Mouse (Mus musculus) cerebellum, adult 9-10 months (tissue): ENCODE results near the gene Pakap.

Experiments used
- DNase-seq: peaks from one replicate; pipeline ENCODE4 v3.0.0; 2022

The Pakap gene

DNA sequence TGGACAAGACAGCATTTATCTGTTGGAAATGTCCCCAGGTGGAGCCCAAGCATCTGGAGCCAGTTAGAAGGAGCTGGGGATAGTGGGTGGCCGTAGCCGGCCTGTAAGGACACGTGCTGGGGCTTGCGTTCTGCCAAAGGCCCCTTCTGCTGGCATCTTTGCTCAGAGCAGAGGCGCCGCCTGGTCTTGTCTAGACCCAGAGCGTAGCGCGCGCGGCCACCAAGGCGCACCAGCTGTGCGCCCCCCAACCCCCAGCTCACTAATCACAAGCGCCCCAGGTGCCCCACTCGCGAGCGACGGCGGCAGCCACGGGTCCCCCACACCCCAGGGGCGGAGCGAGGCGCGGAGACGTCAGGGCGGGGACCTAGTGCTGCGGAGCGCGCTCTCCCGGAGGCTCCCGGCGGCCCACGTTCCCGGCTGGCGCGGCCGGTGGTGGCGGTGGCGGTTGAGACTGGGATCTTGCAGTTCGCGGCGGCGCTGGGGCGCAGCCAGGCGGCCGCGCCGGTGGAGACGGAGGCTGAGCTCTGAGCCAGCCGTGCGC, at the start of gene Pakap:
Gene Pakap, plus strand, starts transcription at position 514 of the 541 bp plus-strand sequence.
- peak; percentile 28 for DNase-seq

DNA sequence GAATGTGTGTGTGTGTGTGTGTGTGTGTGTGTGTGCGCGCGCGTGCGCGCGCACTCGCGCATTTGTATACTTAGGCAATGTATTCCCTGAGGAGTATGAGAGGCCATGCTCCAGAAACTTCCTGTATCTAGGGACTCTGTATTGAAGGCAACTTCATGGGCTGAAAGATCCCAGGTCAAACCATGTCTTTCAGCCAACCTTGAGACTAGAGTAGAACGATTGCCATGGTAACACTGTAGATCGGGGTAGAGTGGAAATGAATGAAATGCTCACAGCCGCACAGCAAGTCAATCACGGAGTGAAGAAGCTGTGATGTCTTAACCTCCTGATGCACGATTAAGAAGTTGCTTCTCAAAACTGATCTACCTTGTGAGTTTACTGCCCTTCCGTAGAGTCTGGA, 44.5 kb upstream of the Pakap start:
- no peak for DNase-seq

DNA sequence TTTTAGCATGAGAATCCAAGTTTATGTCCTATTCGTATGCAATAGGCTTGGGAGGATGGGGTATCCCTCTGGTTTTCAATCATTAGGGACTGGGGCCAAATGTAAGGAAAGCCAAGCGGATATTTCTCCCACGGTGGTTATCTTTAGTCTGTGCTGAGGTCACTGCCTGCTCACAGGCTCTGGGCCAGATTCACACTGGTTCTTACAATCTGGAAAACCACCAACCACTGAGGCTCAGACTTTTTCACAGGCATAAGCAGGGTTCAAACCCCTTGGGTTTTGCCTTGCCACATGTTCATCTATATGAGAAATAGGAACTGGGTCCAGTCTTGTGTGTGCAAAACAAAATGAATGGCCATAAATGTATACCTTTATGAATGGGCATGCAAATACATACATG, 43.5 kb upstream of the Pakap start:
- DNase-seq: no peak

GRCm38 (mm10) chr4:57525221-57526011, 42.6 kb upstream of the Pakap start:
- no peak for DNase-seq

- no peak for DNase-seq
Observed at GRCm38 (mm10) chr4:57528296-57528695, 39.7 kb upstream of the Pakap start.

DNA sequence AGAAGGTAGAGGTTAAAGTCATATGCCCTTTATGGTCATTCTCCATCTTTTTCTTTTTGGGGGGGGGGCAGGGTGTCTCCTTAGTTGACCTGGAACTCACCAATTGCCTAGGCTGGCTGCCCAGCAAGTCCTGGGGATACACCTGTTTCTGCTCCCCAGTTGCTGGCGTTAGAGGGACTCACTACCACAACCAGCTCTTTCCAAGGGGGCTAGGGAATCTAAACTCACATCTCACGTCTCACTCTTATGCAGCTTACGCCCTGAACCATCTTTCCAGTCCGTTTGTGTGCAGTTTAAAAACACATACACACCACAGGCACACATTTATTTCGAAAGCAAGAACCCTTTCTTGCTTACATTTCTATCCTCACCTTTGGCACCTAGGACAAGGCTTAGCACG, 34.3 kb upstream of the Pakap start:
- DNase-seq: no peak

GRCm38 (mm10) chr4:57534232-57534631, 33.7 kb upstream of the Pakap start:
- no peak for DNase-seq

- no peak for DNase-seq
Observed at GRCm38 (mm10) chr4:57535087-57535486, 32.9 kb upstream of the Pakap start.

GRCm38 (mm10) chr4:57538029-57538688, 29.8 kb upstream of the Pakap start:
- DNase-seq: no peak

- no peak for DNase-seq
Observed at GRCm38 (mm10) chr4:57543692-57544256, 24.2 kb upstream of the Pakap start.

GRCm38 (mm10) chr4:57547785-57548184, 20.2 kb upstream of the Pakap start:
- DNase-seq: no peak

- DNase-seq: no peak
Observed at GRCm38 (mm10) chr4:57550216-57550615, 17.8 kb upstream of the Pakap start.

- DNase-seq: no peak
Observed at GRCm38 (mm10) chr4:57557102-57557501, 10.9 kb upstream of the Pakap start.

DNA sequence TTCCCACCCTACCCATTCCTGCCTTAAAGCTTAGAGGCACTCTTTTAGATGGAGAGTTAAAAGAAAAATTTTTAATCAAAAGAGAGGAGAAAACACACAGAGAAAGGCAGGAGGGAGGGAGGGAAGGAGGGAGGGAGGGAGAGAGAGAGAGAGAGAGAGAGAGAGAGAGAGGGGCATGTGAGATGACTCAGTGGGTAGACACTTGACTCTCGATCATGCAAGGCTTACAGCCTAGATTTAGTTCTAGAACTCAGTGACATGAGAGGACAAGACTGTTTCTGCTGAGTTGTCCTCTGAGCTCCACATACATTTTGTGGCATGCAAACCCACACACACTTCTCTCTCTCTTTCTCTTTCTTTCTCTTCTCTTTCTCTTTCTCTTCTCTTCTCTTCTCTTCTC, 8.5 kb upstream of the Pakap start:
- DNase-seq: no peak

GRCm38 (mm10) chr4:57560010-57560409, 8.0 kb upstream of the Pakap start:
- DNase-seq: no peak

GRCm38 (mm10) chr4:57561055-57561454, 6.9 kb upstream of the Pakap start:
- DNase-seq: no peak

GRCm38 (mm10) chr4:57565283-57565682, 2.7 kb upstream of the Pakap start:
- no peak for DNase-seq

DNA sequence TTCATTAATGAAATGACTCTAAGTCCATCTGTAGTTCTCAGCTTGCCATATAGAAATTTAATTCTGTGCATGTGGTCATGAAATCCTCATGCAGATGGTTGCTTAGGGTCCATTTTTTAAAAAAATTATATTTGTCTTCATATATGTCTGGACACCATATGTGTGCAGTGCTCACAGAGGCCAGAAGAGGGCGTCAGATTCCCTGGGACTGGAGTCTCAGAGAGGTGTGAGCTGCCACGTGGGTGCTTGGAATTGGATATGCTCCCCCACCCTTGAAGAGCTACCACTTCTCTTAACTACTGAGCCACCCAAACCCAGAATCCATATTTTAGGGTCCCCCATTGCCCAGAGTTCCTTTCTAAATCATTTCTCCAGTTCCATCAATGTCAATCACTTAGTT, 2.2 kb upstream of the Pakap start:
- no peak for DNase-seq

- no peak for DNase-seq
Observed at GRCm38 (mm10) chr4:57568268-57569068, 489 bp downstream of the Pakap start.

GRCm38 (mm10) chr4:57569069-57569355, 1.0 kb downstream of the Pakap start:
- DNase-seq: no peak

DNA sequence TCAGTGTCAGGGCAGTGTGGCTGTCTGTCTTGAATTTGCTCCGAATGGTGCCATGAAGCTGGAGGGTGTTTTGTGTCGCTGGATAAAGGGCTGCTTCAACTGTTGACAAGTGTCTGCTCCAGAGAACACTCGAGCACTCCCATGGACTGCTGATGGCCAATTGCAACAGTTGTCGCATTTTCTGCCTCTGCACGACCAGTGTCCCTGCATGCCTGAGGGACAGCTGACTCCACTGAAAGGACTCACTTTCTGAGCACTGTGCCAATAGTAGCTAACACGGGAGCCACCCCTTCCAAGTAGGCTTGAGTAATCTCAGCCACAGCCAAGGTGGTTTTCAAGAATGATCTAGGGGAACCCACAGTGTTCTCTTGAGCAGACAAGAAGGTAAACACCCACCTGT, 1.7 kb downstream of the Pakap start:
- DNase-seq: no peak

- no peak for DNase-seq
Observed at GRCm38 (mm10) chr4:57570229-57570628, 2.2 kb downstream of the Pakap start.

DNA sequence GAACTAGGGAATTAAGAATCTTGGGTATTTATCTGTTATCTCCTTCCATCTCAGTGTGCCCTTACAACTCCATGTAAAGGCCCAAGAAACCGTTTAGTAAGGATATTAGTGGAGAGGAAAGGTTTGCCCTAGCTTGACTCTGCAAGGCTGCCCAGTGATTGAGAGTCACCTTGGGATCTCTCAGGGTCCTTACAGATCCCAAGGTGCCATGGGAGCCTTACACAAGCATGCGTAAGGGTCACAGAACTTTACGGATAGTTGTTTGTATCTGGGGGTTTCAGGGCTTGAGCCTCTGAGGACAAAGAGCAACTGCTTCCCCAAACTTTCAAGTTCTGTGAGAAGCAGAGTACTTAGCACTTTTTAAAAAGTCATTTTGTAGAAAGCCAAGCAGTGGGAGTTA, 6.2 kb downstream of the Pakap start:
- DNase-seq: no peak
